Mouse (Mus musculus) kidney, embryonic 14.5 days (tissue): Measurements from ENCODE around the gene Enkd1. TPM values are rescaled to one million over a fixed set of nuclear protein-coding genes. Genes with fewer than 3 reads are reported as not detected.

ENCODE experiments used
- ATAC-seq: fragments of 200-750 bp; cut with Nextera tagmentation; 2 replicates; pipeline ENCODE4 v1.8.0; 2017; ENCODE audit warnings: moderate number of reproducible peaks, mild to moderate bottlenecking, moderate TSS enrichment, moderate library complexity; ENCODE audit not compliant: low FRiP score, low TSS enrichment
- H3K27ac ChIP-seq: fragments of 300-500 bp; sonication (generic); 2 replicates; pipeline ENCODE4 v1.5.1; 2014; ENCODE audit warnings: low read depth, mild to moderate bottlenecking, low read length, moderate library complexity, mixed read lengths
- H3K27me3 ChIP-seq: fragments of 300-500 bp; sonication (generic); 2 replicates; pipeline ENCODE4 v1.6.1; 2014; ENCODE audit warnings: mild to moderate bottlenecking, low read length; ENCODE audit not compliant: control insufficient read depth, insufficient read depth
- H3K36me3 ChIP-seq: fragments of 300-500 bp; sonication (generic); 2 replicates; pipeline ENCODE4 v1.6.1; 2014; ENCODE audit warnings: low read length, mixed read lengths; ENCODE audit not compliant: control insufficient read depth, insufficient read depth
- H3K4me1 ChIP-seq: fragments of 300-500 bp; sonication (generic); 2 replicates; pipeline ENCODE4 v1.6.1; 2014; ENCODE audit warnings: low read length, mixed read lengths; ENCODE audit not compliant: control insufficient read depth, insufficient read depth
- H3K4me2 ChIP-seq: fragments of 300-500 bp; sonication (generic); replicated peaks from 2 replicates; pipeline ENCODE4 v1.6.1; 2014; ENCODE audit warnings: low read depth, mild to moderate bottlenecking, low read length
- H3K4me3 ChIP-seq: fragments of 300-500 bp; sonication (generic); 2 replicates; pipeline ENCODE4 v1.5.1; 2014; ENCODE audit warnings: mild to moderate bottlenecking, low read length
- H3K9ac ChIP-seq: fragments of 300-500 bp; sonication (generic); 2 replicates; pipeline ENCODE4 v1.6.1; 2014; ENCODE audit warnings: low read depth, mild to moderate bottlenecking, low read length, moderate library complexity
- H3K9me3 ChIP-seq: fragments of 300-500 bp; sonication (generic); 2 replicates; pipeline ENCODE4 v1.6.1; 2016; ENCODE audit warnings: low read length; ENCODE audit not compliant: control insufficient read depth
- whole genome bisulfite sequencing: fragments of 180-500 bp; shearing (Covaris S2); extraction: QIAGEN DNeasy Blood & Tissue Kit; methylation state at CpG from one replicate; pipeline ENCODE4 v1.1.7; 2014; 5-methylcytosine and 5-hydroxymethylcytosine counted together
- polyA plus RNA-seq: library from polyadenylated mRNA; unstranded; fragments of >200 nt; fragmentation: Nextera tagmentation; extraction: Ambion mirVana; gene quantifications from 2 replicates; pipeline ENCODE4 v1.2.1, GENCODE M21; 2014

Enkd1 gene
- polyA plus RNA-seq, 1 experiment from 2014 or later = 33.0 TPM

DNA sequence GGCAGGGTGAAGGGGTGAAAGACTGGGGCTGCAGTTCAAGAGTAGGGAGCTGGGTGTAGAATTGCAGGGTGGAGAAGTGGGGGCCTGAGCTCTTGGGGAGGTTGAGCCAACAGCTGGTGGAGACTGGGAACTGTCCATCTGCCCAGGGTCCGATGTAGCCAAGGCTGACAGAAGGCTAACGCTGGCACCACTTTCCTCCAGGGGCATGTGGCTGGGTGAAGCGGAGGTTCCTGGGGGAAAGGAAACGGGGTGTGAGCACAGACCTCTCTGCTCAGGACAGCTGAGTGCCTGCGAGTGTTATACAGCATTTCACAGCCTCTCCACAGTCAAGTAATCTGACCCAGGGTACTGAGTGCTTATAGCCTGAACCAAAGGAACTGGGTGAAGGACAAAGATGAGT, 9.3 kb downstream of the Enkd1 start:
- peaks cover 26% of the 10 kb centered on the region for H3K4me1 ChIP-seq
- no peaks in the 10 kb centered on the region for H3K27me3 ChIP-seq
- 88% methylated on average over 5 of the region's 5 CpGs for WGBS
- H3K4me2 ChIP-seq = no peak overlapping the region
- H3K4me3 ChIP-seq = no peak overlapping the region
- no peaks in the 10 kb centered on the region for H3K9me3 ChIP-seq
- H3K9ac ChIP-seq = no peak overlapping the region
- H3K27ac ChIP-seq = no peak overlapping the region
- H3K36me3 ChIP-seq = peaks cover 36% of the 10 kb centered on the region
- no peak for ATAC-seq

GRCm38 (mm10) chr8:105697196-105697780, 10.7 kb downstream of the Enkd1 start:
- WGBS = 86% methylated on average over 17 of the region's 17 CpGs
- Histone ChIP-seq H3K36me3 (peaks cover 28% of the 10 kb centered on the region), H3K27me3 (no peaks in the 10 kb centered on the region), H3K4me1 (peaks cover 27% of the 10 kb centered on the region), H3K9ac (no peak overlapping the region), H3K9me3 (peaks cover 4% of the 10 kb centered on the region; the same call in 1 of the 2 replicates), H3K4me2 (no peak overlapping the region), H3K27ac (no peak overlapping the region), H3K4me3 (no peak overlapping the region)
- no peak for ATAC-seq

DNA sequence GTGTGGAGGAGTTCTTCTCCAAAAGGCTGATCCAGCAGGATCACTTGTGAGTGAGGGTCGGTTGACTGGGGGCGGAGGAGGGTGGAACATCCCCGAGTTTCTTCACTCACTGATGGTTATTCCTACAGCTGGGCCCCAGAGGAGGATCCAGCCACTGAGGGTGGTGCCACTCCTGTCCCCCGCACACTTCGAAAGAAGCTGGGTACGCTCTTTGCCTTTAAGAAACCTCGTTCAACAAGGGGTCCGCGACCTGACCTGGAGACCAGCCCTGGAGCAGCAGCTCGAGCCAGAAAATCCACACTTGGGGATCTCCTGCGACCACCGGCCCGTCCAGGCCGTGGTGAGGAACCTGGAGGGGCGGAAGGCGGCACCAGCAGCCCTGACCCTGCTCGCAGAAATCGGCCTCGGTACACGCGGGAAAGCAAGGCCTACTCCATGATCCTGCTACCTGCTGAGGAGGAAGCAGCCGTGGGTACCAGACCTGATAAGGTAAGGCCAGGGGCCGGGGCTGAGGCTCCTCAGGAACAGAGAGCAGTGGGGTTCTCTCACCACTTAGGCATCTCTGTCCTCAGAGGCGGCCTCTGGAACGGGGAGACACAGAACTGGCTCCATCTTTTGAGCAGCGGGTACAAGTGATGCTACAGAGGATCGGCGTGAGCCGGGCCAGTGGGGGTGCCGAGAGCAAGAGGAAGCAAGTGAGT, 12.8 kb downstream of the Enkd1 start:
- Histone ChIP-seq H3K36me3 (peaks cover 28% of the 10 kb centered on the region), H3K9me3 (peaks cover 4% of the 10 kb centered on the region; the same call in 1 of the 2 replicates), H3K27ac (no peak overlapping the region), H3K27me3 (no peaks in the 10 kb centered on the region), H3K4me1 (peaks cover 20% of the 10 kb centered on the region), H3K4me3 (no peak overlapping the region), H3K9ac (no peak overlapping the region), H3K4me2 (no peak overlapping the region)
- 83% methylated on average over 30 of the region's 30 CpGs for WGBS
- no peak for ATAC-seq

- H3K9me3 ChIP-seq = peaks cover 4% of the 10 kb centered on the region; the same call in 1 of the 2 replicates
- ATAC-seq = peak; percentile 12
- 11% methylated on average over 38 of the region's 40 CpGs for WGBS
- peaks cover 28% of the 10 kb centered on the region for H3K36me3 ChIP-seq
- peak overlapping the region; percentile 51; the same call in 1 of the 2 replicates for H3K9ac ChIP-seq
- H3K27ac ChIP-seq = no peak overlapping the region
- peak overlapping the region; percentile 43 for H3K4me3 ChIP-seq
- H3K27me3 ChIP-seq = no peaks in the 10 kb centered on the region
- H3K4me2 ChIP-seq = peak overlapping the region; percentile 96
- peaks cover 12% of the 10 kb centered on the region for H3K4me1 ChIP-seq
These were observed 13.8 kb downstream of the Enkd1 start for GRCm38 (mm10) chr8:105694051-105694799.

- Histone ChIP-seq H3K27me3 (no peaks in the 10 kb centered on the region), H3K36me3 (peaks cover 24% of the 10 kb centered on the region), H3K27ac (no peak overlapping the region), H3K4me2 (peak overlapping the region; percentile 96), H3K9me3 (peaks cover 4% of the 10 kb centered on the region; the same call in 1 of the 2 replicates), H3K4me1 (peaks cover 12% of the 10 kb centered on the region), H3K4me3 (peak overlapping the region; percentile 43), H3K9ac (peak overlapping the region; percentile 51; the same call in 1 of the 2 replicates)
- peak; percentile 44 for ATAC-seq
- WGBS = 3% methylated on average over 17 of the region's 30 CpGs
These were observed 14.4 kb downstream of the Enkd1 start for GRCm38 (mm10) chr8:105693648-105694047.

- Histone ChIP-seq H3K36me3 (peaks cover 14% of the 10 kb centered on the region), H3K27ac (no peak overlapping the region), H3K4me3 (no peak overlapping the region), H3K27me3 (no peaks in the 10 kb centered on the region), H3K4me2 (no peak overlapping the region), H3K9me3 (peaks cover 4% of the 10 kb centered on the region; the same call in 1 of the 2 replicates), H3K9ac (no peak overlapping the region), H3K4me1 (peaks cover 12% of the 10 kb centered on the region)
- WGBS = 95% methylated on average over 11 of the region's 11 CpGs
- ATAC-seq = no peak
These were observed 15.4 kb downstream of the Enkd1 start for GRCm38 (mm10) chr8:105692449-105693182.

DNA sequence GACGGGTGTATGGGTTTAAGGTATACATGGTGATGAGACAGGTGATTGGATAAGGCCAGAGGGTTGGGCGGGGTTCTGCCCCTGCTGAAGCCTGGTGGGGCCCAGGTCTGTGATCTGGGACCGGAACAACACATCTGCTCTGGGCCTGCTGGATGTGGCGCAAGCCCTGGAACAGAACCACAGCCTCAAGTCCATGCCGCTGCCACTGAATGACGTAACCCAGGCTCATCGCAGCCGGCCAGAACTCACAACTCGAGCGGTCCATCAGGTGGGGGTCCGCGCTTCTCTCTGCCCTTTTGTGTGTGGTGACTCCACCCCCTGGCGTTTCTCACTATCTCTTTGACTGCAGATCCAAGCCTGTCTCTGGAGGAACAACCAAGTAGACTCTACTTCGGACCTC, 17.0 kb downstream of the Enkd1 start:
- Histone ChIP-seq H3K27ac (no peak overlapping the region), H3K9ac (no peak overlapping the region), H3K9me3 (peaks cover 4% of the 10 kb centered on the region; the same call in 1 of the 2 replicates), H3K27me3 (no peaks in the 10 kb centered on the region), H3K4me2 (no peak overlapping the region), H3K4me1 (peaks cover 13% of the 10 kb centered on the region), H3K36me3 (no peaks in the 10 kb centered on the region), H3K4me3 (no peak overlapping the region)
- no peak for ATAC-seq
- 85% methylated on average over 14 of the region's 14 CpGs for WGBS

GRCm38 (mm10) chr8:105689983-105690360, 18.0 kb downstream of the Enkd1 start:
- Histone ChIP-seq H3K27ac (no peak overlapping the region), H3K36me3 (no peaks in the 10 kb centered on the region), H3K27me3 (no peaks in the 10 kb centered on the region), H3K4me1 (peaks cover 19% of the 10 kb centered on the region), H3K9me3 (peaks cover 4% of the 10 kb centered on the region; the same call in 1 of the 2 replicates), H3K9ac (no peak overlapping the region), H3K4me3 (no peak overlapping the region), H3K4me2 (no peak overlapping the region)
- ATAC-seq = no peak
- 92% methylated on average over 9 of the region's 9 CpGs for WGBS
